Mouse (Mus musculus) left cerebral cortex, adult 8-10 months (tissue): ENCODE data around the gene Cd44. TPM values are rescaled to one million over a fixed set of nuclear protein-coding genes. Genes with fewer than 3 reads are reported as not detected.

Source experiments
- DNase-seq, 2 experiments: peaks; one replicate each; pipeline ENCODE4 v3.0.0; 2022; ENCODE audit warnings: low spot score in 2 of 2
- total RNA-seq, 4 experiments: library from RNA; stranded (reverse); gene quantifications; 2 replicates each; pipeline ENCODE4 v1.2.4; 2022

The Cd44 gene
- total RNA-seq, 4 experiments from 2014 or later: 3.8 to 9.0 (median 5.8) TPM

DNA sequence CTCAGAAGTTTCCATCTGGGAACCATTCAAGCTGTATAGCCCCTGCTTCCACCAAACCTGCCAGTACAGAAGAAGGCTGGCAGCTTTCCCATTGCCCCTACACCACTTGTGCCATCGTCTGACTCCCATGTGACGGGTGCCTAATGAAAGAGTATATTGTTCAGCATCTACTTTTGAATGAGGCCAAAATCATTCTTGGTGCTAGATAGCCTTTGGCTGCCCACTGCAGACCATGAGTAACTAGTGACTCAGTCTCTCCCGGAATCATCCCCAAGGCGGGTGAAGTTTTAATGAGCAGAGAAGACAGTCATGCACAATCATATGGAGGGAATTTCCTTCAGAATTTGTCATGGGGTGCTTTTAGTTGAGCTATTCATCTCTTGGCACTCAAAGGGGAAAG lies 28.3 kb downstream of the Cd44 start:
- no peak for DNase-seq

DNA sequence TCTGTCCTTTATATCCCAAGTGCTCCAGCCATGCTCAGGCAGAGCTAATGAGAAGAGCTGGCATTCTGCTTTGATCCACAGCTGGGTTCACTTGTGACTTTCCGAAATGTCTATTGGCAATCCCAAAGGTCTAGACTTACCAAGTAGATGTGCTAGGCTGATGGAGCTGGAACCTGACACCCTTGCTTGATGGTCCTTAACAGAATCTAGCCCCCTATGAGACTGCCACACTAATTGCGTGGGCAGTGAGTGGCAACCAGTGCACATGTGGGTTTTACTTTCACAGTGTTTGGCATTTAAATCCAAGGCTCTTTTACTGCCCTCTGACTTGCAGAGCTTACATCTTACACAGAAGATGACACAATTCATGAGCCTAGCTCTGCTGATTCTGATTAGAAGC lies 29.0 kb downstream of the Cd44 start:
- DNase-seq: no peak

DNA sequence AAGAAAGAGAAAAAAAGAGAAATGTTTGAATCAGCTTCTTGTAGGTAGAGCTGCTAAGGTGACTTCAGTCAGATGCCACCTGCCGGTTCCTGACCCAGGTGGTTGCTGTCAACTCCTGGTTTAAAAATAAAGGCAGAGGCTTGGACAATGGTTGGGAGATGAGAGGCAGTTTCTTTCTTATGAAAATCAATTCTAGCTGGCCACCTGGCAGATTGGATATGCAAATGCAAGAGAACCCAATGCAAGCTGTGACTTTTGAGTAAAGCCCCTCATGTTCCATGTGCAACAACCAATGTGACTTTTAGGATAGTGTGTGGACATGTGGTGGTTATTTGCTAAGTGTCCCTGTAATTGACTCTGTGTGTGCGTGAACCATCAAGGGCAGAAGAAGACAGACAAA lies 33.0 kb downstream of the Cd44 start:
- no peak for DNase-seq

DNA sequence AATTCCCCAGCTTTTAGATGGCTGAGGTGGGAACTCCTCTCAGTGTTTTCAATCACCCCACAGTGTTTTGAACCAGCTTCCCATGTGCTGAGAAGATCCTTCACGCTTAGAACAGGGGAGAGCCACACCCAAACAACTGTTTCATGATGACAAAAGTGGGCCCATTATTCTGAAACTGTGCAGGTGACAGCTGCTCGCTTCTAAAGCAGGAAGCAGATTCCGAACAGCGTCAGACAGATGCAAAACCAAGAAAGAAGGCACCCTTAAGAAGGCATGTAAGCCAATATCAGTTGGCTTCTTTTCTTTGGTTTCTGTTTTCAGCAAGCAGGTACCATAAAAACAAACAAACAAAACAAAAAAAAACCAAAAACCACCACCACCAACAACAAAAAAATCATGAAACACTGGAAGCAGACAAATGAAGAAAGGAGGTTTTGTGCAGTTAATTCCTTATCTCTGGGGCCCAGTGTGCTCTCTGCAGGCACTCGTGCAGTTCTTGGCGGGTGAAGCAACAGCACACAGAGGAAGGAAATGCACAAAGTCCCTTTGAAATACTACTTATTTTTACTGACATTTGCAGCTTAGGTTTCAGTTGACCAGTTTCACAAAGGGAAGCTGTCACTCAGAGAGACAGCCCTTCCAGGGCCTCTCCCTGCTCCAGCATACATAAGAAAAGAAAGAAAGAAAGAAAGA lies 33.9 kb downstream of the Cd44 start:
- DNase-seq: no peak

DNA sequence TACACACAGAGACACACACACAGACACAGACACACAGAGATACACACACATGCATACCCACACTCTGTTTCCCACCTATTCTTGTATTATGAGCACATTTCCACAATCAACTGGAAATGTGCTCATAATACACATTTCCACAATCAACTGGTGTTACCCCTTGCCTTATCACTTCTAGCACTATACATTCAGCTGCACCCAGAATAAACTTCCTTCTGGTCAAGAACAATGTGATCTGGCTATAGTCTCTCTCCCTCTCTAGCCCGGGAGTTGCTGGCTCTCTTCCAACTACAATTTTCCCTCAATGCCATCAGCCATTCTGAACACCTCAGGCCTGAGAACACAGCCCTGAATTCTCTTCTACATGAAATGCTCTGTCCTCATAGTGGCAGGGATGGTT lies 34.9 kb downstream of the Cd44 start:
- no peak for DNase-seq

DNA sequence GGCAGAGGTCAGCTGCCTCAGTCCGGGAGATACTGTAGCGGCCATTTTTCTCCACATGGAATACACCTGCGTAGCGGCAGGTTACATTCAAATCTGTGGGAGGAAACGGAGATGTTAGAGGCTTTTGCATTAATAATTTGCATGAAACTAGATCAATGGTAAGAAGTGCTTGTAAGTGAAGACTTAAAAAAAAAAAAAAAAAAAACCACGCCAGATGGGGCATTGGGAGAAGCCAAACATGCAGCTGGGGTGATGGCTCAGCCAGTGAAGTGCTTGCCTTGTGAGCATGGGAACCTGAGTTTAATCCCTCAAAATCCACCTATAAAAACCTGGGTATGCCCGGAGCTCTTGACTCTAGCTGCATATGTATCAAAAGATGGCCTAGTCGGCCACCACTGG lies 36.1 kb downstream of the Cd44 start:
- no peak for DNase-seq

DNA sequence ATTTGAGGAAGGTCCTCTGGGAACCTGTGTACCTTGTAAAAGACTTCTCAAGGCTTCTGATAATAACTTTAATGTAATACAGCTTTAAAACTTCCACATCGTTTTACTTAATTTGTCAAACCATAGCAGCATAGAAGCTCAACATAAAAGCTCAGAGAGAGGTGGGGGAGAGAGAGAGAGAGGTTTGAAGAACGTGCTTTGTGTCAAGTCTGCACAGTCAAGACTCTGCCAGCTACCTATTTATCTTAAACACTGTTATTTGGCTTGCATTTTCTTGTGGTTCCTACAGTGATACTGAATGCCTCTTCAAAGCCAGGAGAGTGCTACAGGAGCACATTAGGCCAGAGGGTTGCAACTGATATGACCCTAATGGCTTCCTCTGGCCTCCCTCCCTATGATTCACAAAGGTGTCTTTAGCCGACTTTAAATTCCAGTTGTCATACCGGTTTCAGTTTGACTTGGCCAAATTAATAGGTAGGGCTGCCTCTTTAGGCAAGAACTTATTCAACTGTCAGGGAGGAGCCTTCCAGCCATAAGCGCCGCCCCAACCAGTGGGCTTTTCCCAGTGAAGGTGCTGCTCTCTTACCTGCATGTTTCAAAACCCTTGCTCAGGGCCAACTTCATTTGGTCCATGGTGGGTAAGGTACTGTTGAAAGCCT lies 36.6 kb downstream of the Cd44 start:
- no peak for DNase-seq

DNA sequence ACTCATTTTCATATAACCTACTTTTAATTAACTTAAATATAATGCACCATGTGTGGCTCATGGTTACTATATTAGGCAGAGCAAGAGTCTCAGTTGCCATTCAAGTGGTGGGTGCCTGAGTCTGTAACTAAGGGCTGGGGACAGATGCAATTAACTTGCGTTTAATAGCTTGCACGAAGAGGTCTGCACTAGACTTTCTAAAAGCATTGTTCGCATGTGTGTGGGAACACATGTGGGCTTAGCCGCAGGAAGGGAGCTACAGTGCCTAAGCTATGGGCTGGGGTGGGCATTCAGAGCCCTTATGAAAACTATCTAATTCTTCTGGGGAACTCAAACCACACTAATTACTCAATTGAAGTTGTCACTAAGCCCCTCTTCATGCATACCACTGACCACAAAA lies 37.4 kb downstream of the Cd44 start:
- DNase-seq: no peak

DNA sequence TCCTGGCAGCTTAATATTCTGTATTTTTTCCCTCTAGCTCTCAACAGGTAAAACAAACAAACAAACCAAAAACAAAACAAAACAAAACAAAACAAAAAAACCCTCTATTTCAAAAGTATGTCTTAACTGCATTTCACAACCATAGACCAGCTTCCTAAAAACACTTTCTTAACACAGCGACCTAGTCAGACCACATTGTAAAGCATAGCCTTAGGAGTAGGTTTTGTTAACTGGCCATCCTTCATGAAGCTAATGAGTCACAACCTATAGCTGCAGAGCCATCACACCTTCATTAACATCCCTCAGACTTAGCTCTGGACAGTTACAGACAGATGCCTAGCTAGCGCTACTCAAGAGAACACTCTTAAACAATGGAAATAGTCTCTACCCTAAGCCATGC lies 37.9 kb downstream of the Cd44 start:
- no peak for DNase-seq

DNA sequence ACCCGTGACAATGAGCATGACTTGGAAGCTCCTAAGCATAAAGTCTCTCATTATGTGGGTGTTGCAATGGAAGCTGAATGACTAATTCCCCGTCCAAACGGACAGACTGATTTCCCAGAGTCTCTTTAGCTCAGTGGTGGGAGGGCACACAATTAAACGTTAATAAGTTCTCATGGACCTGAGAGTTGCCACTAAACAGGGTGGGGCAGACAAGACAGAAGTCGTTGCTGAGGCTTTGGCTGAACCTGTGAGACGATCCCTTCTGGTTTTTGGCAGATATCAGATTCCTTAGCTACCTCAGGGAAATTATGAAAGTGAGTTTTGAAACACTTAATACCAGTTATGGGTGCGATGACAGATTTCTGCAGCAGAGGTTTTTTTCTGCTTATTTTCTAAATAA lies 38.8 kb downstream of the Cd44 start:
- DNase-seq: no peak

DNA sequence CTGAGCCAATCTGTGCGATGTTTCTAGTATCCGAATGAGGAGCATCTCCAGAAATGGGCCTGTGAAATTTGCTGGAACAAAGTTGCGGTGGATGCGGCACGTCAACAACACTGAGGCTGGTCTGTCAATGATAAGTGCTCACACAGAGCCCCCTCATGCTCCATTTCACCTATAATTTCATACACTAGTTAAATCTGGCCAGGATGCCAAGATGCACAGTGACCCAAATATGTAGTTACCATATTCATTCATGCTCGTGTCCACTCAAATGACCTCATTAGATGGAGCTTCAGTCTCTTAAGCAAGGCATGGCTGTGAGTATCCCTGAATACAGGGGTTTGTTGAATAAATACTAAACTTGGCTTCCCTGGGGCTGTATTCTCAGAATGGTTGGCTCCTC lies 43.2 kb downstream of the Cd44 start:
- DNase-seq: no peak

DNA sequence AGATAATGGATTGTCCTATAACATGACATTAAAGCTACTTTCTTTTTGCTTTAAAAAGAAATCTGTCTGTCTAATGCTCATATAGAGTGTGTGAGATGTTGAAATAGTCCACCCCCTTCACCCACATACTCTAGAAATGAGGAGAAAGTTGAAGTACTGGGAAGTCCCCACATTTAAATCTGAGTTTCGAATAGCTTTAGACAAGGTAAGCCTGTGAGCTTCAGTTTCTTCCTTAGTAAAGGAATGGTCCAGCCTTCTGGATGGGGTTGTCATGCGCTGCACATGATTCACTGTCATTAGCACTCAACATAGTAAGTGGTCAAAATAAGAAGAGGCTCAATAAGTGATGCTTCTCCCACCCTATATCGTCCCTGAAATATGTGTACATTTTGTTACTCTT lies 48.2 kb downstream of the Cd44 start:
- DNase-seq: no peak

DNA sequence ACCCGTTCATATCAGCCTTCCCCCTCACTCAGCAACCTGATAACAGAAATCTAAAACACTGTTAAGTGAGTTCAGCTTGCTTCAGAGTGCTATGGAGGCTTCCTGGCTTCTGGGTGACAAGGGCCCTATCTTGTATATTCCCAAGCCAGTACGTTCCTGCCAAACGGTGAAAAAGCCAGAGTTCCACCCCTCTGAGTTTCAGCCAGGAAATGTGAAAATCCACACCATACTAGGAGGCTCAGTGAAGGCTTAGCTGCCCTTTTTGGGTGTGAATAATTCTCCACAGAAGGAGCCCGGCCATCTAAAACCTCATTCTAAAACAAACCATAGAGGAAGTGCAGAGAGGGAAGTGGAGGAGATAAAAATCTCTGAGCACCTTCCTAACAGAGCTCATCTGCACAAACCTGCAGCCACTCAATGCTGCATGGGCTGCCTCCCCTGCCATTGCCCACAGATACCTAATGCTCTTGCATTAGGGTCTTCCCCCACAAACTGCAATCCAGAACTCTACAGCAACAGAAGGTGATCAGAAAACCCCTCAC lies 49.5 kb downstream of the Cd44 start:
- no peak for DNase-seq

DNA sequence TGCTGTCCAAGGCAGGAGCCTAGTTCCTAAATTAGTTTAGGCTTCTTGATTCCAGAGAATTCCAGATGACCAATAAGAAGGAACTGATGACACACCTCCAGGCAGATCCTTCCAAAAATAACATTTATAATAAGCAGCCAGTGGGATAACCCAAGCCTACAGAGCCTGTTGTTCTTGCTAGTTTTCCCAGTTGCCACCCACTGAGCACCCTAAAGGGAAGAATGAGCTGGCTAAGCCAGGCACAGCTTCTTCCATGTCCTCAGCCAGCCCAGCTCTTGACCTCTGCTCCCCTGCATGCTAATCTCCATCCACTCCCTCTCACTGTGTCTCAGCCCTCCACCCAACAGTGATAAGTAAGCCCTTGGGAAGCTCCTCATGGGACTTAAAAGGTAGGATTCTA lies 51.4 kb downstream of the Cd44 start:
- no peak for DNase-seq

DNA sequence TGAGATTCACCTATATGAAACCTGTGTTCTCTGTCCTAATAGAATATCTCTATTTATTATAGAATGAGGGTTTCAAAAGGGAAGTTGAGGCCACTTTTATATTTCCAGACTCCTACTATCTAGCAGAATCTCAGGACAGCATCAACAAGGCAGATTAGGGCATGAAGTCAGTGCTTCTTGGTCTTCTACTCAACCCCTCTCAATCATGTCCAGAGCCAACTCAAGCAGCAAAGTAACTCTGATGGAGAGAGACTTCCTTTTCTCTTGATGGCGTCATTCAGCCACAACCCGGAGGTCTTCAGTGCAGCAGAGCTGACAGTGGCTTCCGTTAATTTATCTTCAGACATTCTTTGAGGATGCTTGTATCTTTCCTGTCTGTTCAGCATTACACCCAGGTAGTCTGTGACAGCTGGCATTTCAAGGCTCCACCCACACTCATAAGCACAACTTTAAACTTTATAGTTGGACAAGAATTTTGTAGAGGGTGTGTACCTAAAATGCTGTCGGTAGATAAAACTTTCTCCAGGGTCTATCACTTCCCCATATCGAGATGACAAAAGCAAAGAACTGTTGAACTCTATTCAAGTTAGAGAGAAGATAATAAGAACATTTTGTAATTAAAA lies 52.5 kb downstream of the Cd44 start:
- no peak for DNase-seq

DNA sequence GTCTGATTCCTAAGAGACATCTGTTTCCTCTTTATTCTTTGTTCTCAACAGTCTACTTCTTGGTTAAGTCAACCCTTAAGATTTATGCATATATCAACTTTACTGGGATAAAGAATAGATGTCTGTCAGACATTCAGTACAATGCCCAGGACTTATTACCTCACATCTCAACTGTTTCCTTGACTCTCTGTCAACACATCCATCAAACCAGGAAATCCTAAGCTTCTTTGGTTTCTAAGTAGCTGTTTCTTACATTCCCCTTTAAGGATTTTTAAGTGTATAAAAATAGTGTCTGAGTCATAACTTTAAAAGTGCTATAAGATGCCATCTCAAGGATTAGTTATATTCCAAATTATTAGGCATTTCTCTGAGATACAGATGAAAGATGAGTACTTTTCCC lies 60.2 kb downstream of the Cd44 start:
- no peak for DNase-seq

DNA sequence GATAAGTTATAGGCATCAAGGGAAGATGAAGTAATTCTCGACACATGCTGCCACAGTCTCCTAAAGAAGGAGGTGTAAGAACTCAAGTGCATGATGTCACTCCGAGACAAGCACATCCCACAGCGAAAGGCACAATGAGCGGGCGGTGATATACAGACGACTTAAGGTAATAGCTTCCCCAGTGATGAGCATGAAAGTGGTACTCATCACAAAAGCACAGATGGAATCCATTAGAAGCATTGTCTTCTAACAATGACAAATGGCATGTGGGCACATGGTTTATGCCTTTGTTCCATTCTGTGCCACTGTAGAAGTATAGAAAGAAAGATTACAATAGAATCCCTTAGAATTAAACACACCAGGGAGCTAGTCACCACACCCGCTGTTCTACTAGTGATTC lies 63.3 kb downstream of the Cd44 start:
- DNase-seq: no peak

DNA sequence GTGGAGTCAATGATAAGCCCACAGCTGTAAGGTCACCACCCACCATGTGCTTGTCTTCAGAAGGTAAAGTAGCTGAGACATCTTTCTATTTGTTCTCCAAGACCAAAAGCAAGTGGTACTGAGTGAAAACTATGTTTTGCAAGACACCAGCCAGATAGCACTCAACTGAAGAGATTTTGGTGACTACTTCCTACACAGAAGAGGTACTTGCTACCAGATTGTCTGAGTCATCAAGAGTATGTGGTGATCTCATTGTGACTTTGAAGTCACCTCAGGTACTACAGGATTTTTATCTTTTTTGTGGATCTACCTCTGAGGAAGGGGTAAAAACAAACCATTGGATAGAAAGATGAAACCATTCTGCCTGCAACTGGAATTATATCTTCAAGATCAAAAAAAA lies 69.9 kb downstream of the Cd44 start:
- DNase-seq: no peak

DNA sequence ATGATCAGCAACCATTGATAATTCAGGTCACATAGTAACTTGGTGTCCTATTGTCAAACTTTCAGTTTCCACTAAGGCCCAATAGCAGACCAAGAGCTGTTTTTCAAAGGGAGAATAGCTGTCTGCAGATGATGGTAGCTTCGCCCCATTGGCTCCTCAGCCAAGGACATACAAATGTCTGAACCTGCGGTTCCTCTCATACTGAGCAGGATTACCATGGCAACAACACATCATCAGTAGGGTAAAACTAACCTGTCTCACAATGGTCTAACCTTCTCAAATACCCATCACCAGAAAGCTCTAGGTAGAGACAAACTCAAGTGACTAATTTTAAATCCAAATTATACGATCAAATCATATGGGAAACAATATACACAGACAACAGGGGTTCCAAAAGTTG lies 72.3 kb downstream of the Cd44 start:
- DNase-seq: peak in 1 of 2 experiments; percentile 38

DNA sequence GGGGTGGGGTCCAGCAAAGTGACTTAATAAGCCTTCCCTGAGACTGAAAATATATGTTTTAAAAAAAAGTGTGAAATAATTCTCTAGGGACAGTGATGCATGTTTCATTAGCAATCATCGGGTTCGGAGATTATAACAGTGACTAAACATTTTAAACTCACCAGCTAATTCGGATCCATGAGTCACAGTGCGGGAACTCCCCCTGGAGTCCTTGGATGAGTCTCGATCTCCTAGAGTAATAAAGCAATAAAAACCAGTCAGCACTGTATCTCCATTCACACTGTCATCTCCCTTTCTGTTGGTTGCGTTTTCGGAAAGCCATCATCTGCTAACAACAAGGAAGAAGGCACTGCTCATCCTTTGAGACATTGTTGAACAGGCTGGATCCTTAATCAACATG lies 73.1 kb downstream of the Cd44 start:
- no peak for DNase-seq

DNA sequence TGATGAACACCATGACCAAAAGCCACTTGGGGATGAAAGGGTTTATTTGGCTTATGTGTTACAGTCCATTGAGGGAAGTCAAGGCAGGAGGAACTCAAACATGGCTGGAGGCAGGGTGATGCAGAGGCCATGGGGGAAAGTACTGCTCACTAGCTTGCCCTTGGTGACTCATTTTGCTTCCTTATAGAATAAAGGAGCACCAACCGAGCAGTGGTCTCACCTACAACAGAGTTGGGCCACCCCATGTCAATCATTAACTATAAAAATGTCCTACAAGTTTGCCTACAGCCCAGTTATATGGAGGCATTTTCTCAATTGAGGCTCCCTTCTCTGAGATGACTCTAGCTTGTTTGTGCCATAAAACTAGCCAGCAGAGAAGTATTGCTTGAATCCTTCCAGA lies 73.6 kb downstream of the Cd44 start:
- no peak for DNase-seq

DNA sequence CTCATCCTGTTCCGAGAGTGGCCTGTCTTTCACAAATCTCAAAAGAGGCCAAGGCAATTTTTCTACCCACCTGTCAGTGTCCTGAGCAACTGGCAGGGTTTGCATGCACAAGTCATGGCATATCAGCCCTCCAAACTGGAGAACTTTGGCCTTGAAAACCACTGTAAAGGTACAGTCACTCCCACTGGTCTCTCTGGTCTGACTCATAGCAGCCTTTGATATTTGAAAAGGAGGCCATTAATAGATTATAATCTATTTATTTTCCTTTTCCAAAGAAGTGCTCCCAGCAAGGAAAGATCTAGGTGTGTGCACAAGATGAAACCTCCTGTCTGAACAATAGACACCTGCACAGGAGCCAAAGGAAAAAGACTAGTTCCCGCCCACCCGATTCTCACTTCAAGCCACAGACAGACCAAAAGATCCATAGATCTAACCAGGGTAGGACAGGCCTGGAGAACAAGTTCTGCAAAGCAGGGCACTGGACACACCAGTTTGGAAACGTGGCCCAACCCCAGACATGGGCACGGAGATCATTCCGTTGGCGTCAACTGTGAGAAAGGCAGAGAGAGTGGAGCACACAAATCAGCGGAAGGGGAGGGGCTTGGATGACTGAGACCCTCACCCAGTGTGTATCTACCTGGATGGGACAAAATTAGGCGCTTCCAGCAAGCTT lies 75.4 kb downstream of the Cd44 start:
- DNase-seq: no peak
